Mouse (Mus musculus) heart, embryonic 13.5 days (tissue): ENCODE measurements around the gene Prpf40b. TPM values are rescaled to one million over a fixed set of nuclear protein-coding genes. Genes with fewer than 3 reads are reported as not detected.
A peak's percentile ranks its signal among the peaks of the same experiment; 100 is the strongest.
"Not testable (repeated sequence)": the region's sequence is repeated elsewhere in the genome, so short reads cannot be mapped to it uniquely, and the experiment has no call there.

Source experiments
- ATAC-seq: fragments of 200-750 bp; cut with Nextera tagmentation; 2 replicates; pipeline ENCODE4 v1.8.0; 2017; ENCODE audit warnings: moderate TSS enrichment; ENCODE audit not compliant: insufficient number of reproducible peaks, low FRiP score, low TSS enrichment; ENCODE audit errors: extremely low read depth
- H3K27ac ChIP-seq: fragments of 300-500 bp; sonication (generic); replicated peaks from 2 replicates; pipeline ENCODE4 v1.5.1; 2015; ENCODE audit warnings: moderate library complexity, mild to moderate bottlenecking, inconsistent platforms
- H3K27me3 ChIP-seq: fragments of 300-500 bp; sonication (generic); replicated peaks from 2 replicates; pipeline ENCODE4 v1.6.1; 2015; ENCODE audit warnings: mild to moderate bottlenecking, inconsistent platforms
- H3K36me3 ChIP-seq: fragments of 300-500 bp; sonication (generic); 2 replicates; pipeline ENCODE4 v1.6.1; 2015; ENCODE audit warnings: mild to moderate bottlenecking, inconsistent platforms
- H3K4me1 ChIP-seq: fragments of 300-500 bp; sonication (generic); 2 replicates; pipeline ENCODE4 v1.6.1; 2015; ENCODE audit warnings: inconsistent platforms
- H3K4me2 ChIP-seq: fragments of 300-500 bp; sonication (generic); 2 replicates; pipeline ENCODE4 v1.6.1; 2015; ENCODE audit warnings: inconsistent platforms, mild to moderate bottlenecking, moderate library complexity
- H3K4me3 ChIP-seq: fragments of 300-500 bp; sonication (generic); 2 replicates; pipeline ENCODE4 v1.5.1; 2015; ENCODE audit warnings: moderate library complexity, mild to moderate bottlenecking, inconsistent platforms
- H3K9ac ChIP-seq: fragments of 300-500 bp; sonication (generic); 2 replicates; pipeline ENCODE4 v1.6.1; 2015; ENCODE audit warnings: inconsistent platforms, mild to moderate bottlenecking, moderate library complexity
- H3K9me3 ChIP-seq: fragments of 300-500 bp; sonication (generic); 2 replicates; pipeline ENCODE4 v1.6.1; 2016; ENCODE audit warnings: inconsistent platforms
- WGBS: fragments of 180-500 bp; shearing (Covaris S2); methylation state at CpG from one replicate; pipeline ENCODE4 v1.1.7; 2015; ENCODE audit warnings: mixed read lengths; 5-methylcytosine and 5-hydroxymethylcytosine counted together
- polyA plus RNA-seq: library from polyadenylated mRNA; unstranded; fragments of >200 nt; fragmentation: Nextera tagmentation; extraction: Ambion mirVana; gene quantifications from 2 replicates; pipeline ENCODE4 v1.2.1, GENCODE M21; 2015

Prpf40b gene
- polyA plus RNA-seq = 37.4 and 41.5 TPM in 2 replicates

DNA sequence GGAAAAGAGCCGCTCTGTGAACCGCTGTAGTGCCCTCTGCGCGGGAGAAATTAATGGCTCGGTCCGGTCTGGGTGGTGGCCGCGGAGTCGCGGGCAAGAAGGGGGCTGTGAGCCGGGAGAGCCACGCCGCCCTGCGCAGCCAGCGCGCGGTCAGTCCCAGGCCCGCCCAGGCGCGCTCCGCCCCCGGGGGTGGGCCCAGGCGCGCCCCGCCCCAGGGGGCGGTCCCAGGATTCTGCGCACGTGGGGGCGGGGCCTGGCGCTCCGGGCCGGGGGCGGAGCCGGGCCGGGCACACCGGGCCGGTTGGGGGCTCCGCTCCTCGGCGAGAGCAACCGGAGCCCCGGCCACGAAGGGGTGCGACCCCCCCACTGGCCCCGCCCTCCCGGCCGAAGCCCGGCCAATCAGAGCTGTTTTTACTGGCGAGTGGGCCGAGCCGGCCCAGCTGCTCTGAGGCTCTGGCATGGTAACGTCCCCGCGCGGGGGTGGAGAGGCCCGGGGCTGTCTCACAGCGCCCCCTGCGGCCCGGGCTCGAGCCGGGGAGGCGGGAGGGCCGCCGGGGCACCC, at the start of gene Prpf40b:
TSS of gene Prpf40b (plus strand) at position 275 of the 562 bp plus-strand sequence.
- no peaks in the 10 kb centered on the region for H3K27me3 ChIP-seq
- WGBS = under 1% methylated on average over 55 of the region's 64 CpGs
- H3K9ac ChIP-seq = peak within 1 kb of the TSS; percentile 83

DNA sequence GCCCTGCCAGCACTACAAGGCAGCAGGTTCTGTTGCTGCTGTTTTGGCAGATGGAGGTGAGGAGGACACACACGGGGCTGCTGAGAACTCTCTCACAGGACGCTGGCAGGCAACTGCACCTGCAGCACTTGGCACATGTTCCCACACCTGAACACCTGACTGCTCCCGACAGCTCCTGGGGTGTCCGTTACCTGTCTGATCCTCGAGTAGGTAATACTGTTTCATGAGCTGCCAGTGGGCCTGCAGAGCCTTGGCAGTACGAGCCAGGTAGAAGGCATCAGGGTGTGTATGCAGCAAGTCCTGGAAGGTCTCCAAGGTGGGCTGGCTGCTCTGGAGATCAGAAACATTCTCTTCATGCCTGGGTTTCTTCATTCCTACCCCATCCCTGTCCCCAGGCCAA, 48.2 kb upstream of the Prpf40b start:
- Histone ChIP-seq H3K36me3 (peaks cover 82% of the 10 kb centered on the region), H3K4me1 (peaks cover 39% of the 10 kb centered on the region)
- WGBS = 77% methylated on average over 6 of the region's 6 CpGs
- H3K9me3 ChIP-seq, ATAC-seq, H3K27me3 ChIP-seq, H3K9ac ChIP-seq, H3K4me2 ChIP-seq, H3K4me3 ChIP-seq, H3K27ac ChIP-seq: not testable (repeated sequence)

More for the DNA sequence above, at the start of gene Prpf40b:
- Histone ChIP-seq H3K36me3 (peaks cover 4% of the 10 kb centered on the region; the same call in 1 of the 2 replicates), H3K9me3 (no peaks in the 10 kb centered on the region), H3K27ac (peak within 1 kb of the TSS; percentile 87), H3K4me3 (peak within 1 kb of the TSS; percentile 67), H3K4me2 (peak within 1 kb of the TSS; percentile 77), H3K4me1 (peaks cover 24% of the 10 kb centered on the region)
- ATAC-seq = peak; percentile 98

DNA sequence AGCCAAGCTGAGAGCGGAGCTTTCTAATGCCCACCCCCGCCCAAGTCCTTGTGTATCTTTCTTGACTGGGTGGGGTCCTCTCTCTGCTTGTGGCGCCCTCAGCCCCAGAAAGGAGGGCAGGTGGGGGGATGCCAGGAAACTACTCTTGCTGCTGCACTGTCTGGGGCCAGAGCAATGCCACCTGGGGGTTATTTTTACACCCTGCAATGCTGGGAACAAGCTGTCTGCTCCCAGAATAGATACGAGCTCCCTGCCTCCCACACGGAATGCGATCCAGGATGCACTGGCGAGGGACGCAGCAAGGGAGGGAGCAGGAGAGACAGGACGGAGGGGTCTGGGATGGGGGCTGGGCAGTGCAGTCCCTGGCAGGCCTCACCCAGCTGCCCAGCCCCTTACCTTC, 45.9 kb upstream of the Prpf40b start:
- peak overlapping the region; percentile 35 for H3K4me3 ChIP-seq
- H3K36me3 ChIP-seq = peaks cover 59% of the 10 kb centered on the region
- H3K4me1 ChIP-seq = peaks cover 53% of the 10 kb centered on the region
- peak overlapping the region; percentile 96 for H3K27ac ChIP-seq
- ATAC-seq = peak; percentile 4; the same call in 1 of the 2 replicates
- no peaks in the 10 kb centered on the region for H3K9me3 ChIP-seq
- 38% methylated on average over 9 of the region's 9 CpGs for WGBS
- peak overlapping the region; percentile 92 for H3K4me2 ChIP-seq
- no peaks in the 10 kb centered on the region for H3K27me3 ChIP-seq
- H3K9ac ChIP-seq = peak overlapping the region; percentile 76

DNA sequence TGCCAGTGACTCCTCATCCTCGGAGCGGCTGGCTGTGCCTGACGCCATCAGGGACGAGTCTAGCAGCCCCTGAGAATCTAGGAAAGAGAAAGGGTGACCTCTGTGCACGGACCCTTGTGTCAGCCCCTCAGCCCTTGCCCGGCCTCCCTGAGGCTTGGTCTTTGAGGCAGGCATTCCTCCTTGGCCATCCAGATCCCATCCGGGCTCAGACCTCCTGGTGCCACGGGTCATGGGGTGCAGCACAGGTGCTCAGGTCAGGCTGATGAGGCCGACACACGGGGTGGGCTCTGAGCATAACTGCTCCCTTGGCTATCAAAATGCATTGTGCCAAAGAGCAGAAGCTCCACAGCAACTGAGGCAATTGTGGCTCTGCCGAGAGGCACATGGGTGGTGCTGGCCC, 44.9 kb upstream of the Prpf40b start:
- peak overlapping the region; percentile 76 for H3K9ac ChIP-seq
- peak overlapping the region; percentile 96 for H3K27ac ChIP-seq
- no peaks in the 10 kb centered on the region for H3K9me3 ChIP-seq
- no peak for ATAC-seq
- WGBS = 79% methylated on average over 11 of the region's 11 CpGs
- H3K36me3 ChIP-seq = peaks cover 50% of the 10 kb centered on the region
- peaks cover 63% of the 10 kb centered on the region for H3K4me1 ChIP-seq
- peak overlapping the region; percentile 35 for H3K4me3 ChIP-seq
- H3K27me3 ChIP-seq = no peaks in the 10 kb centered on the region
- peak overlapping the region; percentile 92 for H3K4me2 ChIP-seq

DNA sequence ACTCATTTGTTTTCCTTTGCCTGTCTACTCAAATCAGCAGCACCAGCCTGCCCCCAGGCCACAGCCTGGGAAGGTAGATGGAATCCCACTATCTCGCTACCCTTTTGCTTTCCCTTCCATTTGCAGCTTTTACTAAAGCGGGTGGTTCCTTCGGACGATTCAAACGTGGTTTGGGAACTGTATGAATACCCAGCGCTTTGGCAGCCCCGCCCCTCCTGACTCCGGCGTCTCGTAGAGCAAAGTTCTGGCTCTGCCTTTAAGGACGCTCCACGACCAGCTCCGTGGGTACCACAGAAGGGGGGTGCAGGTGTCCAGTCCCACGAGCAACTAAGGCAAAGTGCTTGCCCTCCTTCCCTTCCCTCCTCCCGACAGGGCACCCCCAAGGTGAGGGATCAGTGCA, 43.8 kb upstream of the Prpf40b start:
- H3K27me3 ChIP-seq, H3K9me3 ChIP-seq: not testable (repeated sequence)
- Histone ChIP-seq H3K4me1 (peaks cover 67% of the 10 kb centered on the region), H3K9ac (peak overlapping the region; percentile 86), H3K4me3 (peak overlapping the region; percentile 69), H3K27ac (peak overlapping the region; percentile 100), H3K4me2 (peak overlapping the region; percentile 92), H3K36me3 (peaks cover 38% of the 10 kb centered on the region)
- ATAC-seq = peak; percentile 1; the same call in 1 of the 2 replicates
- WGBS = 0% methylated on average over 14 of the region's 15 CpGs

DNA sequence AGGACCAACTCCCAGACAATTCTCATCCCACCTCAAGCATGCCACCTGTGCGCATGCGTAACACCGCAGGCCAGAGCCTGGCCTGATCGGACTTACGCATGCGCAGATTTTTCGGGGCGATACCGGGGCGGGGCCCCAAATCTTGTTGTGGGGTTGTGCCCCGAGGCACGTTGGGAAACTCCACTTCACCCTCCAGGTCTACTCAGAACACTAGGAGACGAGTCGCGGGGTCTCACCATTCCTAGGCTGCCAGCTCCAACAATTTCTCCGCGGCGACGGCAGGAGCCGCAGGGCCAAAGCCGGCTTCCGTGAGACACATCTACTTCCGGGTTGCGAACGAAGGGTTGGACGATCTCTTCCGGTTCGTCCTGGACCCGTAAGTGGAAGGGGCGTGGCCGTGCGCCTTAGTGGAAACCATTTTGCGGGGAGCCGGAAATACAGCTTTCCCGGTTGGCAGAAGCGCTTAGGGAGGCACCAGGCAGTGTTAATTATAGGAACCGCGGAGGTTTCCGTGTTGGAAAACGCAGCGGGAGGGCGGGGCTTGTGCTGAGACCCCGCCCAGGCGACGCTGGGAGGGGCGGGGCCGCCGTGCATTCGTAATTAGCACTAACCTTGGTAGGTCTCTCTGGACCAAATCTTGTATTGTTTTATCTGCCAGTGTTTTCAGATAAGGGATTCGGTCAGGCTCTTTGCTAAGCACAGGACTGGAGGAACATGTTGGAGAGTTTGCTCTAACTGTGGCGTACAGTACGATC, 43.1 kb upstream of the Prpf40b start, which contains the start of gene Mcrs1:
TSS of gene Mcrs1 (minus strand) at position 336 of the 755 bp plus-strand sequence.
- Histone ChIP-seq H3K4me3 (peak within 1 kb of the TSS; percentile 69), H3K27ac (peak within 1 kb of the TSS; percentile 100), H3K4me1 (peaks cover 67% of the 10 kb centered on the region), H3K36me3 (peaks cover 31% of the 10 kb centered on the region), H3K27me3 (no peaks in the 10 kb centered on the region), H3K4me2 (peak within 1 kb of the TSS; percentile 92), H3K9me3 (no peaks in the 10 kb centered on the region), H3K9ac (peak within 1 kb of the TSS; percentile 86)
- WGBS = under 1% methylated on average over 52 of the region's 52 CpGs
- ATAC-seq = peak; percentile 83

DNA sequence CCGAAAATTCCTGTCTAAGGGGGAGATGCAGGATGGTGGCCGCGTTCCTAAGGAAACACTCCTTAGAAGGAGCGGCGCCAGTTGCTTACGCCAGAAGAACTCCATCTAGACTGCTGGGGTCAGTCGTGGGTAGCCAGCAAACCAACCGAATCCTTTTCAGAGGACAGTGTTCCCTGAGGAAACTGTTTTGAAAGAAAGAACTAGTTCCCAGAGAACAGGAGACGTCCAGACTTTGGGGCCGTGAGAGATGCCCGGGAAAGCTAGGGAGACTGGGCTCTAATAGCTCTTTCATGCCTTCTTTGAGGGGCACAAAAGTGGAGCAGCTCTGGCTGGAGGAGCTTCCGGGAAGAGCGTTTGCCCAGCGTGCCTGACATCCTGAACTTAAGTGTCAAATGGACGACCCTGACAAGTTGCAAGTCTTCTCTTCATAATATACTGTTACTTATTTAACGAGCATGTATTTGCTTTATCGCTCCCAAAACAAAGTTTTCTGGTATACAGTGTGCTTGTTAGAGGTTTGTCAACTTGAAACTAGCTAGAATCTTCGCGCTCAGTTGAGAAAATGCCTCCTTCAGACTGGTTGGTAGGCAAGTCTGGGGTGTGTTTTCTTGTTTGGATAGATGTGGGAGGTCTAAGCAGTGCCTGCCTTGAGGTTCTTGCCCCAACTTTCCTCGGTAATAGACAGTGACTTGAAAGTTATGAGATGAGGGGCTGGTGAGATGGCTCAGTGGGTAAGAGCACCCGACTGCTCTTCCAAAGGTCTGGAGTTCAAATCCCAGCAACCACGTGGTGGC, 42.3 kb upstream of the Prpf40b start:
- WGBS = 4% methylated on average over 22 of the region's 22 CpGs
- Histone ChIP-seq H3K36me3 (peaks cover 23% of the 10 kb centered on the region), H3K4me3 (peak overlapping the region; percentile 69), H3K27me3 (no peaks in the 10 kb centered on the region), H3K4me1 (peaks cover 61% of the 10 kb centered on the region), H3K4me2 (peak overlapping the region; percentile 92), H3K27ac (peak overlapping the region; percentile 100), H3K9me3 (no peaks in the 10 kb centered on the region), H3K9ac (peak overlapping the region; percentile 86)
- peak; percentile 17; the same call in 1 of the 2 replicates for ATAC-seq

DNA sequence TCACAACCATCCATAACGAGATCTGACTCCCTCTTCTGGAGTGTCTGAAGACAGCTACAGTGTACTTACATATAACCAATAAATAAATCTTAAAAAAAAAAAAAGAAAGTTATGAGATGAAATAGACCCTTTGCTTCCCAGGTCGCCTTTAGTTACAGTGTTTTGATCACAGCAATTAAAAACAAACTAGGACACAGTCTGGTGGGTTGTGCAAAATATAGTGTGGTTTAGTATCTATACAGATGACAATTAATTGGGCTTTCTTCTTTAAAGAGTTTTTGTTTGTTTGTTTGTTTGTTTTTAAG, 41.8 kb upstream of the Prpf40b start:
- not testable (repeated sequence) for H3K9me3 ChIP-seq, H3K9ac ChIP-seq, ATAC-seq, H3K27me3 ChIP-seq
- Histone ChIP-seq H3K4me2 (peak overlapping the region; percentile 92), H3K36me3 (peaks cover 18% of the 10 kb centered on the region), H3K27ac (peak overlapping the region; percentile 100), H3K4me1 (peaks cover 55% of the 10 kb centered on the region), H3K4me3 (peak overlapping the region; percentile 69)
- WGBS = 42% methylated on average over 2 of the region's 2 CpGs

DNA sequence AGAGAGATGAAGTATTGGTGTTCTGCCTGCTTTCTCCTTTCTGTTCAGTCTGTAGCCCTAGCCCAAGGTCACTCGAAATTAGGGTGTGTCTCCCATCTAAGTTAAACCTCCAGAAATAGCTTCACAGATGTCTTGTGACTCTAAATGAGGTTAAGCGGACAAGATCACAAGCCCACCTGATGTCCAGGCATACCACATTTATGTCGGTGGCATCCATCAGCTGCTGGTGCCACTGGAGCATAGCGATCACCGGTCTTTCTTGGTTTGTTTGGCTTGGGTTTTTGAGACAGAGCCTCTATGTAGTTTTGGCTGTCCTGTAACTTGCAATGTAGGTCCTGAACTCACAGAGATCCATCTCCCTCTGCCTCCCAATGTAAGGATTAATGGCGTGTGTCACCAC, 41.1 kb upstream of the Prpf40b start:
- Histone ChIP-seq H3K4me1 (peaks cover 49% of the 10 kb centered on the region), H3K36me3 (peaks cover 11% of the 10 kb centered on the region), H3K4me3 (no peak overlapping the region), H3K27me3 (no peaks in the 10 kb centered on the region), H3K9me3 (no peaks in the 10 kb centered on the region), H3K9ac (no peak overlapping the region; the same call in 1 of the 2 replicates), H3K4me2 (peak overlapping the region; percentile 92), H3K27ac (peak overlapping the region; percentile 100)
- ATAC-seq = no peak
- WGBS = 86% methylated on average over 6 of the region's 6 CpGs

DNA sequence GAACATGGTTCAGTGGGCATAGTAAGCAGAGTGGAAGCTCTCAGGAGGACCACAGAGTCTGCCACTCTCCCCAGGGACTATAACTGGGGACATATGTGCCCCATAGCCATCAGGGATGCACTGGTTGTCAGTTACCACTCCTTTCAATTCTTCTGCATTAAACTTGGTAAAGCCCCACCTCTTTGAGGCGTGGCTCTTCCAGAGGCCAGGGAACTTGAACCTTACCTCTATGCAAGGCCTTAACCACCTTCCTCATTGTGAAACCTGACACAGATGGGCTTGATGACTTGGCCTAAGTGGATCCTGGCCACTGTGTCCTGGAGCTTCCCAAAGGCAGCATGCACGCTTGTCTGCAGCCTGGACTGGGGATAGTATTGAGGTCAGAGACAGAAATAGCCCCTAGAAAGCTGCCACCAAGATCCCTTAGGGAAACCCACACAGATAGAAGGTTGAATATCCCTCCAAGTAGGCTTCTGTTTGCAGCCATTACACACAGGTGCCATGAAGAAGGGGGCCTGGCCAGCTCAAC, 40.3 kb upstream of the Prpf40b start:
- no peaks in the 10 kb centered on the region for H3K27me3 ChIP-seq
- no peak overlapping the region for H3K4me3 ChIP-seq
- H3K9me3 ChIP-seq = no peaks in the 10 kb centered on the region
- peaks cover 47% of the 10 kb centered on the region for H3K4me1 ChIP-seq
- no peak overlapping the region for H3K4me2 ChIP-seq
- H3K27ac ChIP-seq = peak overlapping the region; percentile 46; the same call in 1 of the 2 replicates
- 70% methylated on average over 2 of the region's 2 CpGs for WGBS
- H3K9ac ChIP-seq = no peak overlapping the region
- 0 out of 2 replicates have a peak, but pooled peaks cover 5% of the 10 kb centered on the region for H3K36me3 ChIP-seq
- no peak for ATAC-seq

DNA sequence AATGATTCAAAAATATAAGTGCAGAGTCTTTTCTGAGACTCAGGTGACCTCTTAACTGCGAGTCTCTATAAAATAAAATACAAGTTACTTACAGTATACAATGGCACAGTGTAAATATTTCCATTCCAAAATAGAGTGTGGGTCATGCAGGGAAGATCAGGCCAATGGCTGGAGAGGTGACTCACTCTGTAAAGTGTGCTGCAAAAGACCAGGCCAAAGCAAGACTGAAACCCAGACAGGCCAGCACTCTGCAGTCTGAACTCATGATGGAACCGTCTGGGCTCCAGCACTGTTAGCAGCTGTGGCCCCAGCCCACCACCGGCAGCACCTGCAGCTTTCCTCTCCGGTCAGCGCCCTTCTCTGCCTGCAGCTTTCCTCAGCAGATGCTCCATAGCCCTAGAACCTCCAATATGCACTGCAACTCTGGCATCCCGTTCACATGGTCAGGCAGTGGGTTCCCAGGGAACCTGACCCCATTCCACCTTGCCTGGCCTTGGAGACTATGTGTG, 39.6 kb upstream of the Prpf40b start:
- H3K27ac ChIP-seq = 0 out of 2 replicates have a peak overlapping the region, but pooled peaks have one; percentile 46

More for the DNA sequence above, 39.6 kb upstream of the Prpf40b start:
- no peak for ATAC-seq
- H3K27me3 ChIP-seq = no peaks in the 10 kb centered on the region
- H3K4me2 ChIP-seq = no peak overlapping the region
- peaks cover 45% of the 10 kb centered on the region for H3K4me1 ChIP-seq
- 73% methylated on average over 6 of the region's 6 CpGs for WGBS
- H3K9me3 ChIP-seq = no peaks in the 10 kb centered on the region
- no peak overlapping the region for H3K4me3 ChIP-seq
- no peak overlapping the region for H3K9ac ChIP-seq
- H3K36me3 ChIP-seq = no peaks in the 10 kb centered on the region
